Mouse (Mus musculus) NIH3T3 (cell line): ENCODE measurements around the gene Emsy.

ENCODE experiments used
- DNase-seq: peaks from one replicate; pipeline ENCODE4 v3.0.0-alpha.2; 2012; ENCODE audit warnings: low read depth

Gene Emsy

GRCm38 (mm10) chr7:98542731-98543142, 113.8 kb downstream of the Emsy start:
- DNase-seq = peak; percentile 70

- DNase-seq = no peak
Measured at GRCm38 (mm10) chr7:98542267-98542666, 114.3 kb downstream of the Emsy start.

GRCm38 (mm10) chr7:98541564-98541963, 115.0 kb downstream of the Emsy start:
- no peak for DNase-seq

DNA sequence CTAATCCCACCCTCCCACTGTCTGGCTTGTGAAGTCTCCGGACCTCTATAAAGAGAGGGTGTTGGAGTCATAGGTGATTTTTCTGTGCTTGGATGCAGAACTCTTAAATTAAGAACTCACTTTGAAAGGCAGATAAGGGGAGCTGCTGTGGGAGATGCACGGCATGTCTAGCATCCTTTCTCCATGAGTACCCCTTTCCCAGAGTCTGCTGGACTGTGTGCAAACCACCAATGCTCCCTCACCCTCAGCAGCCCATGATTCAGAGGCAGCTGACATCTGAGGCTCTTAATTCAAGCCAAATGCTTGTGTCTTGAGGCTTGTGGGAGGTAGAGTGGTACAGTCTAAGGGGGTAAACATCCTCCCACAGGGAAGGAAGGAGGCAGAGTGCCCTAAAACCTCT, 115.7 kb downstream of the Emsy start:
- peak; percentile 89 for DNase-seq

DNA sequence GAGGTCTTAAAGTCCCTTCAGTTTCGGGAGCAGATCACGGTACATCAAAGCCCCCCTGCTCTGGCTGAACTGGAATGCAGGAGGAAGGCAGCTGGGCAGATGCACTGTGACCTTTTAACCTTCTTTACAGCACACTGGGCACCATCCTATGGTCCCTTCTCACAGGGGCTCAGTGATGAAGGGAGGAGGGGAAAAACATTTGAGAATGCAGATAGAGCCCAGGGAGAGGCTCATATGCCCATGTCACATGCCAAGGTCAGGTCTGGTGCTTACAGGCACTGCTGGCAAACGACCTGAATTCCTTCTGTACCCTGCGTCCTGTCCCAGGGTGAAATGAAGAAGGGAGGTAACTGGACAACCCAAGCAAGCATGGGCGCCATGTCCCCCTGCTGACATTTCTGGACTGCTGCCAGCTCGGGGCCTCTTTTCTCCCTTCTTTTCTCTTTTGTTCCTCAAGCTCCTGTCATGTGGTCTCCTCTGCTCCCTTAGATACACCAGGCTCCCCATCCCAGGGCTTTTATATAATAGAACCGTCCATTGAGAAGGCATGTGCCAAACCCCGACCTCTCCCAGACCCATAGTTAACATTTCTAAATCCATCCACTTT, 118.5 kb downstream of the Emsy start:
- no peak for DNase-seq

GRCm38 (mm10) chr7:98537210-98537966, 119.2 kb downstream of the Emsy start:
- DNase-seq = no peak
